Mouse (Mus musculus) ES-E14 (cell line): ENCODE measurements around the gene Med11.

ENCODE experiments used
- CHD2 ChIP-seq: IDR thresholded peaks from 2 replicates; pipeline ENCODE4 v1.6.1; 2014; ENCODE audit warnings: mild to moderate bottlenecking, low read depth, low read length, inconsistent platforms
- HCFC1 ChIP-seq: IDR thresholded peaks from 2 replicates; pipeline ENCODE4 v1.6.1; 2012; ENCODE audit warnings: low read length, inconsistent platforms, borderline replicate concordance; ENCODE audit not compliant: insufficient read depth
- MAFK ChIP-seq: IDR thresholded peaks from 2 replicates; pipeline ENCODE4 v1.6.1; 2014; ENCODE audit warnings: mild to moderate bottlenecking, low read depth, low read length, inconsistent platforms; ENCODE audit not compliant: insufficient read depth
- ZC3H11A ChIP-seq: IDR thresholded peaks from 2 replicates; pipeline ENCODE4 v1.6.1; 2012; ENCODE audit warnings: low read depth, mild to moderate bottlenecking, inconsistent platforms, low read length, borderline replicate concordance

DNA sequence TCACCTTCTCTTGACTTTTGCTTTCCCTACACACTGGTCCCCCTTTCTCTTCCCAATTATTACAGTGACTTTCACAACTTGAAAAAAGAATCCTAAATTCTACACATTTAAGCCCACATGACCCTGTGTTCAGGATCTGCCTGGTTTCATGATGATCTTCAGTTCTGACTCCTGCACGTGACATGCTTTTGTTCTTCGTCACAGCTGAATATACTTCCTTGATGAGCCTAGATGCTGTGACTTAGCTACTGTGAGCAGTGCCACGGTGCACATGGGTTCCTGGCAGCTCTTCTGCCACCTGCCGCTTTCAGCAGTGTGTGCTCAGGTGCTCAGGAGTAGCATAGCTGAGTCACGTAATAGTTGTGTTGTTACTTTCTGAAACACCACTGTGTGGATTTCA lies 39.1 kb upstream of the Med11 start:
- TF ChIP-seq MAFK (no peak), CHD2 (no peak), HCFC1 (no peak), ZC3H11A (no peak)
